Comparison of ENCODE assay signal across 8 mouse cellular contexts in genomic region chr17:51777813-51778212, GRCm38 (mm10). TPM values are rescaled to one million over a fixed set of nuclear protein-coding genes. Genes with fewer than 3 reads are reported as not detected.
DNase-seq lines count a peak whose midpoint lies in the region; ATAC-seq lines count a peak whose summit lies in the region.

No protein-coding gene starts in this region.

- DNase-seq in heart, postnatal 14 days: peak; percentile 8 to 44
- no peak for DNase-seq in heart, adult 9 months (ENCODE audit: low spot score in 2 of 2)
- DNase-seq in testis, postnatal 10 days (ENCODE audit: low spot score): peak; percentile 53
- no peak for DNase-seq in testis, postnatal 14 days (ENCODE audit: low spot score)
- DNase-seq in brain, embryonic 18.5 days (ENCODE audit: low read depth, low spot score): peak; percentile 24
- DNase-seq in naive thymus-derived CD4-positive, alpha-beta T cell, adult 2 months (ENCODE audit: low read depth): peak; percentile 71

- intact Hi-C loops in heart, postnatal 14 days (cut with DNase I): loop anchor here (5.0 to 10.0 kb wide), 2 partner anchors 791 to 963 kb away; no protein-coding TSS in a partner anchor

- no peak for ATAC-seq in erythroblast, adult 5-6 weeks (replicated peaks; ENCODE audit: low FRiP score, poor library complexity, severe bottlenecking)
- ATAC-seq in monocyte, adult 5-6 weeks (replicated peaks; ENCODE audit: insufficient number of reproducible peaks, low FRiP score, low TSS enrichment, poor library complexity, severe bottlenecking): no peak

RNA-seq across cellular contexts. Expression of gene Satb1, which starts 55.3 kb away (rescaled TPM):
- total RNA-seq in heart, postnatal 14 days (2021): 10 to 100 TPM; 27.1 to 63.8 TPM
- 13.4 and 28.6 TPM in 2 replicates for total RNA-seq in erythroblast, adult 5-6 weeks (2015; ENCODE audit: low replicate concordance)
- 1.4 and 3.3 TPM in 2 replicates for total RNA-seq in erythroblast, adult 5-6 weeks (2017; ENCODE audit: low replicate concordance)
- 64.2 to 128 TPM (median 84.7 TPM) in 3 replicates for total RNA-seq in monocyte, adult 5-6 weeks (2017)

Comparison
In these comparisons a context has a peak if more than half of its experiments do, and no peak if none do; other contexts are left out.
1. DNase-seq: peak in heart, postnatal 14 days (2 of 2), testis, postnatal 10 days (single experiment), brain, embryonic 18.5 days (single experiment) and naive thymus-derived CD4-positive, alpha-beta T cell, adult 2 months (single experiment); none in heart, adult 9 months (0 of 2) and testis, postnatal 14 days (single experiment).